Comparison of ENCODE assay signal across 17 mouse cellular contexts in the genomic region with DNA sequence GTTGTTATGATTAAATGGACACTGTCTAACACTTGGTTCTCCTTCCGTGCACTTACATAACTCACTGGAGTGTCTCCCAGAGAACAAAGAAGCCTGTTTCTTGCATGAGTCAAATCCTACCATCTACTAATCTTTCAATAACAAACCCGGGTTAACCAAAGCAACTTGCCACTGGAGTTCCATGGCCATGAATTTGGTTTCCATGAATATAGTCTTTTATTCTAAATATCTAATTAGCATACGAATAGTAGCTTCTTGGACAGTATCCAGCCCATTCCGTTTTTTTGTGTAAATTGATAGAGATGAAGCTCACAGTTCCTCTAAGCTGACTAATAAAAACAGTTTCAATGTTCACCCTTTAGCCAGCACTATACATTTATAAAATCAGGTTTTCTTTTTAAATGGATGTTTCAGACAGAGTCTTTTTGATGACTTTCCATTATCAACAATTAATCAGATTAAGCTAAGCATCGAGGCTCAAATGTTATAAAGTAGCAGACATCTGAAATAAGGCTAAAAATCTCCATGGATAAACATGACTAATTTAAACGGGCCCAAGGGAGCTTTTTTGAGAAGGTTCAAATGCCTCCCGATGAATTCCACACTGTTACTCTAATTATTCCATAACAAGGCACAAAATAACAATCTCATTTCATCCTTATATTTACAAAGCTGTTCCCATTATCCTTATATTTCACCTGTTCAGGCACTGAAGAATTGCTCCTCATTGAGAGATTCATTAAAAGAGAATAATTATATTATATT.
DNase-seq lines count a peak whose midpoint lies in the region; ATAC-seq lines count a peak whose summit lies in the region.
"Had no signal": no experiment of that assay in that cellular context is flagged by ENCODE, and none has a peak within 500 bp of the region (broad histone marks: within the 10 kb centered on the region; RNA-seq: fewer than 3 reads in every experiment).

No protein-coding gene starts in this region.

- no peak overlapping the region for H3K4me3 ChIP-seq in hindbrain, embryonic 11.5 days (ENCODE audit: low read depth, low read length)
- H3K4me3 ChIP-seq in hindbrain, embryonic 10.5 days = no peak overlapping the region
- no peak overlapping the region for H3K4me3 ChIP-seq in forebrain, embryonic 16.5 days (replicated peaks; ENCODE audit: low read length)
- no peak overlapping the region for H3K4me3 ChIP-seq in midbrain, embryonic 13.5 days (replicated peaks)
- no peak overlapping the region for H3K4me3 ChIP-seq in neural tube, embryonic 15.5 days (replicated peaks)
- H3K4me3 ChIP-seq: heart, adult 2 months had no signal

- ATAC-seq in hindbrain, embryonic 11.5 days (ENCODE audit: low FRiP score) = peak; percentile 67
- ATAC-seq in forebrain, embryonic 16.5 days = peak; percentile 55
- ATAC-seq in midbrain, embryonic 13.5 days = peak; percentile 82
- 0 out of 2 replicates have a peak, but pooled peaks have one; percentile 24 for ATAC-seq in neural tube, embryonic 15.5 days (ENCODE audit: low FRiP score)
- no peak for ATAC-seq in frontal cortex, adult (ENCODE audit: low TSS enrichment)

- H3K9ac ChIP-seq in hindbrain, embryonic 11.5 days (ENCODE audit: low read depth, low read length) = no peak overlapping the region
- H3K9ac ChIP-seq in forebrain, embryonic 16.5 days (replicated peaks; ENCODE audit: low read depth, low read length) = no peak overlapping the region
- no peak overlapping the region for H3K9ac ChIP-seq in midbrain, embryonic 13.5 days (replicated peaks)
- no peak overlapping the region for H3K9ac ChIP-seq in neural tube, embryonic 15.5 days (replicated peaks)
- H3K9ac ChIP-seq: lung, embryonic 14.5 days had no signal

- H3K9me3 ChIP-seq in hindbrain, embryonic 11.5 days (ENCODE audit: control insufficient read depth, low read length) = no peaks in the 10 kb centered on the region
- H3K9me3 ChIP-seq in hindbrain, embryonic 10.5 days = no peaks in the 10 kb centered on the region
- H3K9me3 ChIP-seq in forebrain, embryonic 16.5 days (ENCODE audit: control insufficient read depth, low read length) = peaks cover 2% of the 10 kb centered on the region; the same call in 1 of the 2 replicates
- no peaks in the 10 kb centered on the region for H3K9me3 ChIP-seq in midbrain, embryonic 13.5 days
- no peaks in the 10 kb centered on the region for H3K9me3 ChIP-seq in neural tube, embryonic 15.5 days (replicated peaks)

- no peak overlapping the region for H3K27ac ChIP-seq in hindbrain, embryonic 11.5 days (ENCODE audit: low read depth, low read length)
- H3K27ac ChIP-seq in hindbrain, embryonic 10.5 days = no peak overlapping the region
- no peak overlapping the region for H3K27ac ChIP-seq in forebrain, embryonic 16.5 days (ENCODE audit: low read length)
- no peak overlapping the region for H3K27ac ChIP-seq in midbrain, embryonic 13.5 days
- no peak overlapping the region for H3K27ac ChIP-seq in neural tube, embryonic 15.5 days (replicated peaks)
- H3K27ac ChIP-seq: heart, adult 2 months had no signal

- no peaks in the 10 kb centered on the region for H3K36me3 ChIP-seq in hindbrain, embryonic 11.5 days (ENCODE audit: control insufficient read depth, insufficient read depth, low read length)
- no peaks in the 10 kb centered on the region for H3K36me3 ChIP-seq in hindbrain, embryonic 10.5 days
- H3K36me3 ChIP-seq in forebrain, embryonic 16.5 days (ENCODE audit: control insufficient read depth, insufficient read depth) = no peaks in the 10 kb centered on the region
- H3K36me3 ChIP-seq in midbrain, embryonic 13.5 days = no peaks in the 10 kb centered on the region
- H3K36me3 ChIP-seq in neural tube, embryonic 15.5 days = no peaks in the 10 kb centered on the region

- no peaks in the 10 kb centered on the region for H3K4me1 ChIP-seq in hindbrain, embryonic 11.5 days (replicated peaks; ENCODE audit: control insufficient read depth, insufficient read depth, low read length)
- H3K4me1 ChIP-seq in hindbrain, embryonic 10.5 days (replicated peaks) = no peaks in the 10 kb centered on the region
- H3K4me1 ChIP-seq in forebrain, embryonic 16.5 days (replicated peaks; ENCODE audit: control insufficient read depth, insufficient read depth, low read length) = no peaks in the 10 kb centered on the region
- H3K4me1 ChIP-seq in midbrain, embryonic 13.5 days (replicated peaks) = no peaks in the 10 kb centered on the region
- H3K4me1 ChIP-seq in neural tube, embryonic 15.5 days = no peaks in the 10 kb centered on the region

- H3K27me3 ChIP-seq in hindbrain, embryonic 11.5 days (ENCODE audit: control insufficient read depth, insufficient read depth, low read length) = no peaks in the 10 kb centered on the region
- no peaks in the 10 kb centered on the region for H3K27me3 ChIP-seq in hindbrain, embryonic 10.5 days (ENCODE audit: insufficient read depth, poor library complexity, severe bottlenecking)
- H3K27me3 ChIP-seq in forebrain, embryonic 16.5 days (replicated peaks; ENCODE audit: control insufficient read depth, insufficient read depth, low read length) = no peaks in the 10 kb centered on the region
- no peaks in the 10 kb centered on the region for H3K27me3 ChIP-seq in midbrain, embryonic 13.5 days
- H3K27me3 ChIP-seq in neural tube, embryonic 15.5 days (replicated peaks) = no peaks in the 10 kb centered on the region

- 67% methylated on average over 7 of the region's 7 CpGs for WGBS in hindbrain, embryonic 11.5 days
- WGBS in hindbrain, embryonic 10.5 days = 72% methylated on average over 7 of the region's 7 CpGs
- WGBS in forebrain, embryonic 16.5 days = 4% methylated on average over 7 of the region's 7 CpGs
- 22% methylated on average over 7 of the region's 7 CpGs for WGBS in midbrain, embryonic 13.5 days
- 28% methylated on average over 7 of the region's 7 CpGs for WGBS in neural tube, embryonic 15.5 days

- DNase-seq in hindbrain, embryonic 11.5 days (ENCODE audit: low spot score) = no peak
- no peak for DNase-seq in hindbrain, embryonic 10.5 days (ENCODE audit: low spot score)
- no peak for DNase-seq in ovary, adult 18-20 months (ENCODE audit: low spot score)
- DNase-seq: adrenal gland, postnatal 10 days; cerebellum, adult 8-10 months; gastrocnemius, postnatal 10 days; heart, adult 2 months; kidney, adult 9 months; layer of hippocampus, postnatal 36 days; left cerebral cortex, postnatal 4 days; lung, embryonic 14.5 days; lung, postnatal 4 days; thymus, postnatal 4 days had no signal

- no peak overlapping the region for H3K4me2 ChIP-seq in hindbrain, embryonic 11.5 days (replicated peaks; ENCODE audit: low read depth, low read length)
- no peak overlapping the region for H3K4me2 ChIP-seq in forebrain, embryonic 16.5 days (ENCODE audit: low read length)
- no peak overlapping the region for H3K4me2 ChIP-seq in midbrain, embryonic 13.5 days (replicated peaks)
- no peak overlapping the region for H3K4me2 ChIP-seq in neural tube, embryonic 15.5 days
- H3K4me2 ChIP-seq: lung, embryonic 14.5 days had no signal
